Mouse (Mus musculus): ENCODE results near the gene Rab3ip. TPM values are rescaled to one million over a fixed set of nuclear protein-coding genes. Genes with fewer than 3 reads are reported as not detected.
A peak's percentile ranks its signal among the peaks of the same experiment; 100 is the strongest.

The Rab3ip gene
- polyA plus RNA-seq, 1 experiment from 2014 or later = 47.3 TPM

GRCm38 (mm10) chr10:116950886-116951285 lies 317 bp upstream of the Rab3ip start:
- Histone ChIP-seq H3K9me3 (replicated peaks) (0 out of 2 replicates have a peak, but pooled peaks cover 5% of the 10 kb centered on the region), H3K4me1 (peaks cover 25% of the 10 kb centered on the region), H3K27me3 (ENCODE audit: low read depth, poor library complexity, severe bottlenecking) (no peaks in the 10 kb centered on the region), H3K4me3 (peak overlapping the region; percentile 74), H3K27ac (replicated peaks) (peak overlapping the region; percentile 93; the same call in 1 of the 2 replicates), H3K36me3 (no peaks in the 10 kb centered on the region)
- no peak for DNase-seq (ENCODE audit: low spot score)
- 30% methylated on average over 5 of the region's 5 CpGs for WGBS

GRCm38 (mm10) chr10:116949111-116950008 lies 1.2 kb downstream of the Rab3ip start:
- Histone ChIP-seq H3K9me3 (replicated peaks) (0 out of 2 replicates have a peak, but pooled peaks cover 5% of the 10 kb centered on the region), H3K27me3 (ENCODE audit: low read depth, poor library complexity, severe bottlenecking) (no peaks in the 10 kb centered on the region), H3K4me3 (peak overlapping the region; percentile 74), H3K4me1 (peaks cover 25% of the 10 kb centered on the region), H3K27ac (replicated peaks) (peak overlapping the region; percentile 93), H3K36me3 (no peaks in the 10 kb centered on the region)
- peak; percentile 66 for DNase-seq (ENCODE audit: low spot score)
- 2% methylated on average over 44 of the region's 44 CpGs for WGBS

- 82% methylated on average over 9 of the region's 9 CpGs for WGBS
Observed at GRCm38 (mm10) chr10:116948414-116948813, 2.2 kb downstream of the Rab3ip start.

GRCm38 (mm10) chr10:116944940-116945339 lies 5.6 kb downstream of the Rab3ip start:
- no peak overlapping the region for H3K4me3 ChIP-seq
- WGBS = 85% methylated on average over 10 of the region's 10 CpGs
- H3K9me3 ChIP-seq (replicated peaks) = peaks cover 8% of the 10 kb centered on the region

More at GRCm38 (mm10) chr10:116948414-116948813, 2.2 kb downstream of the Rab3ip start:
- Histone ChIP-seq H3K27ac (replicated peaks) (no peak overlapping the region), H3K27me3 (ENCODE audit: low read depth, poor library complexity, severe bottlenecking) (no peaks in the 10 kb centered on the region), H3K4me3 (peak overlapping the region; percentile 74), H3K9me3 (replicated peaks) (0 out of 2 replicates have a peak, but pooled peaks cover 5% of the 10 kb centered on the region), H3K4me1 (peaks cover 25% of the 10 kb centered on the region), H3K36me3 (no peaks in the 10 kb centered on the region)
- no peak for DNase-seq (ENCODE audit: low spot score)

GRCm38 (mm10) chr10:116944144-116944543 lies 6.4 kb downstream of the Rab3ip start:
- no peaks in the 10 kb centered on the region for H3K27me3 ChIP-seq (ENCODE audit: low read depth, poor library complexity, severe bottlenecking)
- H3K9me3 ChIP-seq (replicated peaks) = peaks cover 8% of the 10 kb centered on the region
- H3K4me3 ChIP-seq = no peak overlapping the region
- H3K27ac ChIP-seq (replicated peaks) = no peak overlapping the region
- peaks cover 34% of the 10 kb centered on the region for H3K36me3 ChIP-seq
- 89% methylated on average over 3 of the region's 3 CpGs for WGBS
- DNase-seq (ENCODE audit: low spot score) = no peak
- peaks cover 14% of the 10 kb centered on the region for H3K4me1 ChIP-seq

More at GRCm38 (mm10) chr10:116944940-116945339, 5.6 kb downstream of the Rab3ip start:
- DNase-seq (ENCODE audit: low spot score) = no peak
- Histone ChIP-seq H3K27me3 (ENCODE audit: low read depth, poor library complexity, severe bottlenecking) (no peaks in the 10 kb centered on the region), H3K27ac (replicated peaks) (no peak overlapping the region), H3K36me3 (peaks cover 27% of the 10 kb centered on the region), H3K4me1 (peaks cover 18% of the 10 kb centered on the region)

GRCm38 (mm10) chr10:116943025-116943424 lies 7.5 kb downstream of the Rab3ip start:
- Histone ChIP-seq H3K27me3 (ENCODE audit: low read depth, poor library complexity, severe bottlenecking) (no peaks in the 10 kb centered on the region), H3K9me3 (replicated peaks) (peaks cover 8% of the 10 kb centered on the region), H3K4me3 (no peak overlapping the region), H3K4me1 (peaks cover 4% of the 10 kb centered on the region; the same call in 1 of the 2 replicates), H3K36me3 (peaks cover 45% of the 10 kb centered on the region), H3K27ac (replicated peaks) (no peak overlapping the region)
- 96% methylated on average over 6 of the region's 6 CpGs for WGBS
- no peak for DNase-seq (ENCODE audit: low spot score)

GRCm38 (mm10) chr10:116935028-116935427 lies 15.5 kb downstream of the Rab3ip start:
- Histone ChIP-seq H3K36me3 (peaks cover 89% of the 10 kb centered on the region), H3K27me3 (ENCODE audit: low read depth, poor library complexity, severe bottlenecking) (no peaks in the 10 kb centered on the region), H3K9me3 (replicated peaks) (no peaks in the 10 kb centered on the region), H3K27ac (replicated peaks) (no peak overlapping the region), H3K4me1 (no peaks in the 10 kb centered on the region), H3K4me3 (no peak overlapping the region)
- WGBS = 84% methylated on average over 12 of the region's 12 CpGs
- no peak for DNase-seq (ENCODE audit: low spot score)

- Histone ChIP-seq H3K9me3 (replicated peaks) (no peaks in the 10 kb centered on the region), H3K27me3 (ENCODE audit: low read depth, poor library complexity, severe bottlenecking) (no peaks in the 10 kb centered on the region), H3K36me3 (peaks cover 86% of the 10 kb centered on the region), H3K27ac (replicated peaks) (no peak overlapping the region), H3K4me3 (no peak overlapping the region), H3K4me1 (no peaks in the 10 kb centered on the region)
- DNase-seq (ENCODE audit: low spot score) = no peak
- 90% methylated on average over 7 of the region's 7 CpGs for WGBS
Observed at GRCm38 (mm10) chr10:116933794-116934193, 16.8 kb downstream of the Rab3ip start.

- no peak overlapping the region for H3K27ac ChIP-seq (replicated peaks)
- 92% methylated on average over 13 of the region's 13 CpGs for WGBS
- H3K27me3 ChIP-seq (ENCODE audit: low read depth, poor library complexity, severe bottlenecking) = no peaks in the 10 kb centered on the region
- H3K4me3 ChIP-seq = no peak overlapping the region
- H3K36me3 ChIP-seq = peaks cover 82% of the 10 kb centered on the region
- no peak for DNase-seq (ENCODE audit: low spot score)
- H3K4me1 ChIP-seq = no peaks in the 10 kb centered on the region
- H3K9me3 ChIP-seq (replicated peaks) = no peaks in the 10 kb centered on the region
Observed at GRCm38 (mm10) chr10:116932418-116932817, 18.2 kb downstream of the Rab3ip start.

GRCm38 (mm10) chr10:116931497-116932179 lies 18.9 kb downstream of the Rab3ip start:
- no peak for DNase-seq (ENCODE audit: low spot score)
- H3K9me3 ChIP-seq (replicated peaks) = no peaks in the 10 kb centered on the region
- no peaks in the 10 kb centered on the region for H3K27me3 ChIP-seq (ENCODE audit: low read depth, poor library complexity, severe bottlenecking)
- peaks cover 82% of the 10 kb centered on the region for H3K36me3 ChIP-seq
- no peaks in the 10 kb centered on the region for H3K4me1 ChIP-seq
- H3K4me3 ChIP-seq = no peak overlapping the region
- no peak overlapping the region for H3K27ac ChIP-seq (replicated peaks)
- WGBS = 89% methylated on average over 15 of the region's 15 CpGs

- H3K27ac ChIP-seq (replicated peaks) = no peak overlapping the region
- H3K4me3 ChIP-seq = no peak overlapping the region
- H3K9me3 ChIP-seq (replicated peaks) = no peaks in the 10 kb centered on the region
- 87% methylated on average over 6 of the region's 7 CpGs for WGBS
- peaks cover 82% of the 10 kb centered on the region for H3K36me3 ChIP-seq
- H3K4me1 ChIP-seq = no peaks in the 10 kb centered on the region
- H3K27me3 ChIP-seq (ENCODE audit: low read depth, poor library complexity, severe bottlenecking) = no peaks in the 10 kb centered on the region
- DNase-seq (ENCODE audit: low spot score) = no peak
Observed at GRCm38 (mm10) chr10:116930936-116931335, 19.6 kb downstream of the Rab3ip start.

- H3K27ac ChIP-seq (replicated peaks) = no peak overlapping the region
- no peaks in the 10 kb centered on the region for H3K27me3 ChIP-seq (ENCODE audit: low read depth, poor library complexity, severe bottlenecking)
- H3K4me3 ChIP-seq = no peak overlapping the region
- DNase-seq (ENCODE audit: low spot score) = no peak
- H3K9me3 ChIP-seq (replicated peaks) = no peaks in the 10 kb centered on the region
- 93% methylated on average over 7 of the region's 7 CpGs for WGBS
- no peaks in the 10 kb centered on the region for H3K4me1 ChIP-seq
- H3K36me3 ChIP-seq = peaks cover 82% of the 10 kb centered on the region
Observed at GRCm38 (mm10) chr10:116930506-116930905, 20.1 kb downstream of the Rab3ip start.

Data from midbrain, embryonic 10.5 days (tissue).